In the genomic region with DNA sequence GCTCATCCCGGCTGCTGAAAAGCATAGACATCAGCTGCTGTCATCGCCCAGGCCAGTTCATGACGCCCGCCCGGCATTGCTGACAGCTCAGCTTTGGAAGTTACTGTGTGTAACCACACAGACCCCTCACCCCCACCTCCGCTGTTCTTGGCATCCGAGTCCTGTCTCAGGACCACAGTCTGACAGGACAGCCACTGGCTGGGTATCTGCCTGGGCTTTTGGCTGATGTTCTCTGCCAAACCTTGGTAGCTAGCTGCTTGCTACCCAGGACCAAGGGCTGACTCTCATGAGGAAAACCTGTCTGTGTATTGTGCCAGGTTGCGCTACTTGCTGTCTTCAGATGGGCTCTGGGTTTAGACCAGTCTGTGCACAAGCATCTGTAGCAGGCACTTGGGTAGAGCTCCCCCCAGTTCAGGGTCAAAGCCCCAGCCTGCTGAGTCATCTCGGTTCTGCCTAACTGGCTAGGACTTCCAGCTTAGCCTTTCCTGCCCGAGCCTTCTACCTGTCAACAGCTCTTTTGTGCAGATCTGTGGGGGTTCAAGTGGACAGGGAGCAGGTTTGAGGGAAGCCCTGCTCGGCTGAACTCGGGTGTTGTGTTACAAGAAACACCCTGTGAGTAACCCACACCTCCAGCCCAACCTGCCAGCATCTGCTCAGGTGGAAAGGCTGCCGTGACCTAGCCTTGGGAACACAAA, we compare ENCODE assay signal across 7 mouse cellular contexts.
A peak's percentile ranks its signal among the peaks of the same experiment; 100 is the strongest.
DNase-seq lines count a peak whose midpoint lies in the region; ATAC-seq and TF ChIP-seq lines count a peak whose summit lies in the region.

No protein-coding gene starts in this region.

- peak overlapping the region; percentile 61 for H3K4me3 ChIP-seq in gastrocnemius, adult 2 months
- no peak overlapping the region; the same call in 1 of the 2 replicates for H3K4me3 ChIP-seq in hindbrain, postnatal 0 days (ENCODE audit: low read length)
- H3K4me3 ChIP-seq in liver, postnatal 0 days (ENCODE audit: low read depth, low read length), result peak overlapping the region; percentile 30; the same call in 1 of the 2 replicates

- peak overlapping the region; percentile 36 for H3K9ac ChIP-seq in hindbrain, postnatal 0 days (replicated peaks; ENCODE audit: low read length)
- H3K9ac ChIP-seq in liver, postnatal 0 days (replicated peaks), result peak overlapping the region; percentile 54

- H3K27ac ChIP-seq in gastrocnemius, adult 2 months, result peak overlapping the region; percentile 54
- H3K27ac ChIP-seq in hindbrain, postnatal 0 days, result peak overlapping the region; percentile 64
- peak overlapping the region; percentile 87 for H3K27ac ChIP-seq in liver, postnatal 0 days (ENCODE audit: low read depth)

- H3K27me3 ChIP-seq in hindbrain, postnatal 0 days (ENCODE audit: insufficient read depth, low read length), result no peaks in the 10 kb centered on the region
- H3K27me3 ChIP-seq in liver, postnatal 0 days (ENCODE audit: insufficient read depth, low read length), result no peaks in the 10 kb centered on the region

- peaks cover 18% of the 10 kb centered on the region for H3K4me1 ChIP-seq in hindbrain, postnatal 0 days (ENCODE audit: insufficient read depth, low read length)
- peaks cover 23% of the 10 kb centered on the region for H3K4me1 ChIP-seq in liver, postnatal 0 days (ENCODE audit: insufficient read depth)

- no peak for TF ChIP-seq CTCF in gastrocnemius, adult 2 months (IDR thresholded peaks at IDR 0.05)
- TF ChIP-seq CTCF in hindbrain, postnatal 0 days (IDR thresholded peaks at IDR 0.05; ENCODE audit: low read depth), result no peak
- no peak for TF ChIP-seq CTCF in liver, postnatal 0 days (IDR thresholded peaks at IDR 0.05; ENCODE audit: low read depth)

- peak overlapping the region; percentile 44 for H3K4me2 ChIP-seq in hindbrain, postnatal 0 days (ENCODE audit: low read depth, low read length)
- peak overlapping the region; percentile 61 for H3K4me2 ChIP-seq in liver, postnatal 0 days (ENCODE audit: low read depth, low read length)

- WGBS in hindbrain, postnatal 0 days, result 23% methylated on average over 13 of the region's 13 CpGs
- WGBS in liver, postnatal 0 days (ENCODE audit: insufficient replicate concordance), result 39% methylated on average over 13 of the region's 13 CpGs

- TF ChIP-seq EP300 in liver, postnatal 0 days (IDR thresholded peaks at IDR 0.05; ENCODE audit: low read depth), result no peak

- DNase-seq in R1 (ENCODE audit: low read depth, low spot score), result peak; percentile 86
- peak; percentile 52 to 57 for DNase-seq in cerebellum, adult 18-20 months
- peak; percentile 62 for DNase-seq in gastrocnemius, adult 2 months
- peak; percentile 78 for DNase-seq in hindbrain, postnatal 0 days (ENCODE audit: low spot score)
- DNase-seq in liver, postnatal 0 days, result peak; percentile 38
- peak; percentile 32 for DNase-seq in skeletal muscle tissue, adult 2 months (ENCODE audit: low read depth, low spot score)
- DNase-seq in right cerebral cortex, adult 18-20 months, result no peak

- intact Hi-C loops in gastrocnemius, adult 2 months (cut with DNase I), result no loop called here

- no peaks in the 10 kb centered on the region for H3K36me3 ChIP-seq in hindbrain, postnatal 0 days (ENCODE audit: insufficient read depth, low read length)
- no peaks in the 10 kb centered on the region for H3K36me3 ChIP-seq in liver, postnatal 0 days (replicated peaks; ENCODE audit: insufficient read depth, low read length)

- H3K9me3 ChIP-seq in hindbrain, postnatal 0 days (ENCODE audit: low read length), result no peaks in the 10 kb centered on the region
- no peaks in the 10 kb centered on the region for H3K9me3 ChIP-seq in liver, postnatal 0 days (ENCODE audit: low read length)

- ATAC-seq in hindbrain, postnatal 0 days, result peak; percentile 93
- ATAC-seq in liver, postnatal 0 days, result peak; percentile 65
